Mouse (Mus musculus): ENCODE measurements around the gene Atp6v0e2. TPM values are rescaled to one million over a fixed set of nuclear protein-coding genes. Genes with fewer than 3 reads are reported as not detected.
A peak's percentile ranks its signal among the peaks of the same experiment; 100 is the strongest.

The Atp6v0e2 gene
- total and polyA plus RNA-seq, 2 experiments from 2014 or later = 447 to 497 TPM

- peaks cover 50% of the 10 kb centered on the region for H3K36me3 ChIP-seq (ENCODE audit: insufficient read depth, low read length)
- no peak overlapping the region for H3K27ac ChIP-seq (ENCODE audit: low read depth, low read length)
- WGBS = 80% methylated on average over 9 of the region's 9 CpGs
- H3K4me1 ChIP-seq (ENCODE audit: insufficient read depth, low read length) = no peaks in the 10 kb centered on the region
- no peak overlapping the region for H3K4me3 ChIP-seq (ENCODE audit: low read depth, low read length)
- no peak overlapping the region for H3K4me2 ChIP-seq (ENCODE audit: low read depth, low read length, poor library complexity, severe bottlenecking)
- H3K9me3 ChIP-seq (ENCODE audit: low read length) = no peaks in the 10 kb centered on the region
- H3K9ac ChIP-seq (replicated peaks; ENCODE audit: low read length, poor library complexity, severe bottlenecking) = no peak overlapping the region
- no peak for DNase-seq (ENCODE audit: low spot score)
- no peak for TF ChIP-seq CTCF (IDR thresholded peaks at IDR 0.05)
- H3K27me3 ChIP-seq (ENCODE audit: insufficient read depth, low read length) = no peaks in the 10 kb centered on the region
- no peak for ATAC-seq (ENCODE audit: low FRiP score)
Observed at GRCm38 (mm10) chr6:48527901-48528300, 9.5 kb upstream of the Atp6v0e2 start.

DNA sequence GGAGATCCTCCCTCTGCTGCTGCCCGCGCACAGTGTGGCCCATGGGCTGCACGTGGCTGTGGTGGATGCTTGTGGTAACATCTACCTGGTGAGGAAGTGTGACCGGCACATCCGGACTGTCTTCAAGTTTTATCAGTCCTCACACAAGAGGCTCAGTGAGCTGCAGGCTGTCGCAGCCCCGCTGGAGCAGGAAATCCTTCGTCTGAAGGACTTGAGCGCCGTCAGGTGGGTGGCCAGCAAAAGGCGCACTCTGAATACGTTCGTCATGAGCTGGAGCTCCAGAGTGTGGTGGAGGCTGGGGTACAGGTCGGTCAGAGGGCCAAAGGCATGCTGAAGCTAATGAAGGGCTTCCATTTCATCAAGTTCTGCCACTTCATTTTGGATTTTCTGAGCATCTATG, 8.2 kb upstream of the Atp6v0e2 start:
- H3K4me2 ChIP-seq (ENCODE audit: low read depth, low read length, poor library complexity, severe bottlenecking) = no peak overlapping the region
- ATAC-seq (ENCODE audit: low FRiP score) = no peak
- WGBS = 75% methylated on average over 14 of the region's 14 CpGs

DNA sequence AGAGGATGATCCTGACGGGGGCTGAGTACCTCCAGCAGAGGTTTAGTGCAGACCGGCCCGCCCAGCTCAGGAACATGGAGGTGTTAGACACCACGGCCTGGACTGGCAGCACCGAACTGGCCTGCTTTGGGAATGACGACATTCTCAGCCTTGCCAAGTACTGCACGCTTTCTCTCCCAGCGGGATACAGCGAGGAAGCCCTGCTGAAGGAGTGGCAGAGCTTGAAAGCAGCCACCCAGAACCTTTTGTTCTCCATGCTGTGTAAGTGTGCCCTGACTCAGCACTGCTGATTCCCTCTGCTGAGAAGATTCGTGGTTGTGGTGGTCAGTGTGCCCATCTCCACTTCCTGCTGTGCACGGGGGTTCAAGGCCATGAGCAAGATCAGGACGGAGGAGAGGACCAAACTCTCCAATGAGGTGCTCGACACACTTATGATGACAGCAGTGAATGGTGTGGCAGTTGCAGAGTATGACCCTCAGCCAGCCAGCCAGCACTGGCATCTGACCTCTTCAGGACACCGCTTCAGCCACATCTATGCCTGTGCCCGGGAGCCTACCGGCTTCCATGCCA, 7.5 kb upstream of the Atp6v0e2 start:
- no peak for TF ChIP-seq CTCF (IDR thresholded peaks at IDR 0.05)
- H3K9me3 ChIP-seq (ENCODE audit: low read length) = no peaks in the 10 kb centered on the region
- DNase-seq (ENCODE audit: low spot score) (no peak), ATAC-seq (ENCODE audit: low FRiP score) (no peak)
- WGBS = 77% methylated on average over 16 of the region's 16 CpGs
- no peaks in the 10 kb centered on the region for H3K4me1 ChIP-seq (ENCODE audit: insufficient read depth, low read length)
- peaks cover 56% of the 10 kb centered on the region for H3K36me3 ChIP-seq (ENCODE audit: insufficient read depth, low read length)
- no peak overlapping the region for H3K27ac ChIP-seq (ENCODE audit: low read depth, low read length)
- H3K4me2 ChIP-seq (ENCODE audit: low read depth, low read length, poor library complexity, severe bottlenecking) = no peak overlapping the region
- no peak overlapping the region for H3K4me3 ChIP-seq (ENCODE audit: low read depth, low read length)
- H3K9ac ChIP-seq (replicated peaks; ENCODE audit: low read length, poor library complexity, severe bottlenecking) = no peak overlapping the region
- no peaks in the 10 kb centered on the region for H3K27me3 ChIP-seq (ENCODE audit: insufficient read depth, low read length)

More for the DNA sequence above, 8.2 kb upstream of the Atp6v0e2 start:
- DNase-seq (ENCODE audit: low spot score) = no peak
- Histone ChIP-seq H3K4me3 (ENCODE audit: low read depth, low read length) (no peak overlapping the region), H3K9me3 (ENCODE audit: low read length) (no peaks in the 10 kb centered on the region), H3K4me1 (ENCODE audit: insufficient read depth, low read length) (no peaks in the 10 kb centered on the region), H3K36me3 (ENCODE audit: insufficient read depth, low read length) (peaks cover 56% of the 10 kb centered on the region), H3K9ac (replicated peaks; ENCODE audit: low read length, poor library complexity, severe bottlenecking) (no peak overlapping the region), H3K27ac (ENCODE audit: low read depth, low read length) (no peak overlapping the region), H3K27me3 (ENCODE audit: insufficient read depth, low read length) (no peaks in the 10 kb centered on the region)
- TF ChIP-seq CTCF (IDR thresholded peaks at IDR 0.05) = peak; percentile 20; the same call in 1 of the 2 replicates

- WGBS = 89% methylated on average over 2 of the region's 2 CpGs
- no peak for DNase-seq (ENCODE audit: low spot score)
- no peaks in the 10 kb centered on the region for H3K4me1 ChIP-seq (ENCODE audit: insufficient read depth, low read length)
Observed at GRCm38 (mm10) chr6:48530862-48531261, 6.6 kb upstream of the Atp6v0e2 start.

GRCm38 (mm10) chr6:48533475-48533874, 3.9 kb upstream of the Atp6v0e2 start:
- Histone ChIP-seq H3K9me3 (ENCODE audit: low read length) (no peaks in the 10 kb centered on the region), H3K36me3 (ENCODE audit: insufficient read depth, low read length) (peaks cover 36% of the 10 kb centered on the region), H3K4me2 (ENCODE audit: low read depth, low read length, poor library complexity, severe bottlenecking) (no peak overlapping the region), H3K27me3 (ENCODE audit: insufficient read depth, low read length) (no peaks in the 10 kb centered on the region), H3K9ac (replicated peaks; ENCODE audit: low read length, poor library complexity, severe bottlenecking) (no peak overlapping the region), H3K27ac (ENCODE audit: low read depth, low read length) (no peak overlapping the region), H3K4me3 (ENCODE audit: low read depth, low read length) (no peak overlapping the region), H3K4me1 (ENCODE audit: insufficient read depth, low read length) (peaks cover 10% of the 10 kb centered on the region)
- DNase-seq (ENCODE audit: low spot score) = no peak
- no peak for ATAC-seq (ENCODE audit: low FRiP score)
- TF ChIP-seq CTCF (IDR thresholded peaks at IDR 0.05) = no peak
- WGBS = 82% methylated on average over 2 of the region's 2 CpGs

More at GRCm38 (mm10) chr6:48530862-48531261, 6.6 kb upstream of the Atp6v0e2 start:
- H3K9me3 ChIP-seq (ENCODE audit: low read length) = no peaks in the 10 kb centered on the region
- no peak overlapping the region for H3K9ac ChIP-seq (replicated peaks; ENCODE audit: low read length, poor library complexity, severe bottlenecking)
- peaks cover 52% of the 10 kb centered on the region for H3K36me3 ChIP-seq (ENCODE audit: insufficient read depth, low read length)
- no peak overlapping the region for H3K4me3 ChIP-seq (ENCODE audit: low read depth, low read length)
- TF ChIP-seq CTCF (IDR thresholded peaks at IDR 0.05) = no peak
- H3K27me3 ChIP-seq (ENCODE audit: insufficient read depth, low read length) = no peaks in the 10 kb centered on the region
- no peak overlapping the region for H3K27ac ChIP-seq (ENCODE audit: low read depth, low read length)
- ATAC-seq (ENCODE audit: low FRiP score) = no peak
- H3K4me2 ChIP-seq (ENCODE audit: low read depth, low read length, poor library complexity, severe bottlenecking) = no peak overlapping the region

DNA sequence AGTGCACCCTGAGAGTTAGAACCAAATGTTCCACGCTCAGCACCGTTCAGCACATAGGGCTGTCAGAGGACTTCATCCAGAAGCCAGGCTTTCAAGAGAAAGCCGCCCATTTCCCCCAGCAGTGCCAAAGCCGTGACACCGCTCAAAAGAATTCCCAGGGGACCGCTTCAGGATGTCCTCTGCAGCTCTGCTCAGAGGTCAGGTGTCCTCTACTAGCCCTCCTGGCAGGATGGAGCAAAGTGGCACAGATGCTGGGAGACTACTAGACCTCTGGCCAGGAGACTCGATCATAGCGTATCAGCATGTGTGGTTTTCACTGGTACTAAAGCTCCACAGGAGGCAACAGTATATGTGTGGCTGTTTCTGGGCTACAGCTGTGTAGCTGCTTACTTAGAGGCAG, 2.5 kb upstream of the Atp6v0e2 start:
- 86% methylated on average over 8 of the region's 8 CpGs for WGBS
- DNase-seq (ENCODE audit: low spot score) = no peak
- H3K4me1 ChIP-seq (ENCODE audit: insufficient read depth, low read length) = peaks cover 16% of the 10 kb centered on the region
- no peaks in the 10 kb centered on the region for H3K27me3 ChIP-seq (ENCODE audit: insufficient read depth, low read length)
- peaks cover 25% of the 10 kb centered on the region for H3K36me3 ChIP-seq (ENCODE audit: insufficient read depth, low read length)
- H3K27ac ChIP-seq (ENCODE audit: low read depth, low read length) = no peak overlapping the region
- TF ChIP-seq CTCF (IDR thresholded peaks at IDR 0.05) = no peak
- H3K4me2 ChIP-seq (ENCODE audit: low read depth, low read length, poor library complexity, severe bottlenecking) = no peak overlapping the region
- no peak overlapping the region for H3K4me3 ChIP-seq (ENCODE audit: low read depth, low read length)
- no peak for ATAC-seq (ENCODE audit: low FRiP score)
- H3K9ac ChIP-seq (replicated peaks; ENCODE audit: low read length, poor library complexity, severe bottlenecking) = no peak overlapping the region
- H3K9me3 ChIP-seq (ENCODE audit: low read length) = no peaks in the 10 kb centered on the region
